Mouse (Mus musculus): Measurements from ENCODE around the gene 3110040M04Rik.
"Not testable (repeated sequence)": the region's sequence is repeated elsewhere in the genome, so short reads cannot be mapped to it uniquely, and the experiment has no call there.

GRCm38 (mm10) chr1:151203818-151204217 lies at the start of gene 3110040M04Rik:
- not testable (repeated sequence) for TF ChIP-seq CTCF, POLR2A (IDR thresholded peaks at IDR 0.05; ENCODE audit: insufficient read depth, low read depth, low read length)

Data from olfactory bulb, adult 2 months (tissue).